Mouse (Mus musculus): Measurements from ENCODE around the gene Tmem267.
"Not testable (repeated sequence)": the region's sequence is repeated elsewhere in the genome, so short reads cannot be mapped to it uniquely, and the experiment has no call there.

DNA sequence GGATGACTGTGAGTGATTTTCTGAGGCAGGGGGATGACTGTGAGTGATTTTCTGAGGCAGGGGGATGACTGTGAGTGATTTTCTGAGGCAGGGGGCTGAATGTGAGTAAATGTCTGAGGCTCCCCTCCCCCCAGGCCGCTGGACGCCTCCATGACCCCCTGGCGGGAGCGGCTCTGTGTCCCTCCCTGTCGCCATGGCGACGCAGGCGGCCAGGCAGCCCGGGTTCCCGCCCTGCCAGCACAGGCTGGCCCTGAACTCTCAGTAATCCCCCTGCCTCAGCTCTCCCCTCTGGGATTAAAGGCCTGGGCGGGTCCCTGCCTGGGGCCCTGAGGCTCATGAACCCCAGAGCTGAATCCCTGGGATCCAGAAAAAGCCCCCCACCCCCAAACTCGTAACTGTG, 111.2 kb downstream of the Tmem267 start:
- TF ChIP-seq CTCF, POLR2A (IDR thresholded peaks at IDR 0.05; ENCODE audit: insufficient read depth, low read depth, low read length): not testable (repeated sequence)

All from olfactory bulb, adult 2 months (tissue).